Mouse (Mus musculus): Measurements from ENCODE around the gene Pfkfb2. TPM values are rescaled to one million over a fixed set of nuclear protein-coding genes. Genes with fewer than 3 reads are reported as not detected.

The Pfkfb2 gene
- polyA plus RNA-seq, 1 experiment from 2014 or later: 24.3 TPM

Other genes with a start within 250 kb of the Pfkfb2 start
- not detected in 2 replicates for gene Zp3r, start 99.6 kb downstream of the Pfkfb2 start, polyA plus RNA-seq (2014; fragmentation: Nextera tagmentation; extraction: Ambion mirVana)
- gene C4bp, start 67.6 kb downstream of the Pfkfb2 start, polyA plus RNA-seq (2014; fragmentation: Nextera tagmentation; extraction: Ambion mirVana): not detected in 2 replicates
- gene Gm29427, start 13.5 kb downstream of the Pfkfb2 start, polyA plus RNA-seq (2014; fragmentation: Nextera tagmentation; extraction: Ambion mirVana): not detected in 2 replicates
- 16.2 and 18.4 TPM in 2 replicates for gene Yod1, start 11.9 kb downstream of the Pfkfb2 start, polyA plus RNA-seq (2014; fragmentation: Nextera tagmentation; extraction: Ambion mirVana)
- 0.61 and 0.90 TPM in 2 replicates for gene AA986860, start 2.7 kb upstream of the Pfkfb2 start, polyA plus RNA-seq (2014; fragmentation: Nextera tagmentation; extraction: Ambion mirVana)
- gene Fcamr, start 71.6 kb upstream of the Pfkfb2 start, polyA plus RNA-seq (2014; fragmentation: Nextera tagmentation; extraction: Ambion mirVana): not detected in 2 replicates
- not detected in 2 replicates for gene Pigr, start 97.4 kb upstream of the Pfkfb2 start, polyA plus RNA-seq (2014; fragmentation: Nextera tagmentation; extraction: Ambion mirVana)
- gene Fcmr, start 136.4 kb upstream of the Pfkfb2 start, polyA plus RNA-seq (2014; fragmentation: Nextera tagmentation; extraction: Ambion mirVana): 1.5 and 1.7 TPM in 2 replicates
- gene Il24, start 158.2 kb upstream of the Pfkfb2 start, polyA plus RNA-seq (2014; fragmentation: Nextera tagmentation; extraction: Ambion mirVana): not detected in 2 replicates
- not detected in 2 replicates for gene Il20, start 182.2 kb upstream of the Pfkfb2 start, polyA plus RNA-seq (2014; fragmentation: Nextera tagmentation; extraction: Ambion mirVana)
- gene Il19, start 210.9 kb upstream of the Pfkfb2 start, polyA plus RNA-seq (2014; fragmentation: Nextera tagmentation; extraction: Ambion mirVana): not detected in 2 replicates

Data from neural tube, embryonic 14.5 days (tissue).